Mouse (Mus musculus) G1E (cell line): ENCODE results near the gene Sox18. TPM values are rescaled to one million over a fixed set of nuclear protein-coding genes. Genes with fewer than 3 reads are reported as not detected.

Source experiments
- ATAC-seq: 2 replicates; pipeline ENCODE4 v1.8.0; 2016; ENCODE audit warnings: mild to moderate bottlenecking; ENCODE audit not compliant: insufficient number of reproducible peaks, poor library complexity, low FRiP score, severe bottlenecking; ENCODE audit errors: extremely low read depth
- DNase-seq: peaks from one replicate; pipeline ENCODE4 v3.0.0; 2012; ENCODE audit warnings: low spot score
- H3K27me3 ChIP-seq: 2 replicates; pipeline ENCODE4 v1.6.1; 2012; ENCODE audit warnings: mild to moderate bottlenecking, low read length, inconsistent platforms; ENCODE audit not compliant: insufficient read depth
- H3K36me3 ChIP-seq: replicated peaks from 2 replicates; pipeline ENCODE3; 2012; ENCODE audit warnings: mild to moderate bottlenecking, inconsistent platforms
- H3K4me1 ChIP-seq: 2 replicates; pipeline ENCODE4 v1.6.1; 2012; ENCODE audit warnings: low read depth, low read length, inconsistent platforms, mixed read lengths; ENCODE audit not compliant: insufficient read depth
- H3K4me3 ChIP-seq: 2 replicates; pipeline ENCODE4 v1.5.1; 2012; ENCODE audit warnings: low read depth, mild to moderate bottlenecking, inconsistent platforms, low read length, moderate library complexity, mixed read lengths
- H3K9me3 ChIP-seq: replicated peaks from 2 replicates; pipeline ENCODE4 v1.6.1; 2012; ENCODE audit warnings: inconsistent platforms
- CTCF ChIP-seq: IDR thresholded peaks from 2 replicates; pipeline ENCODE4 v1.5.1; 2012; ENCODE audit warnings: low read depth, low read length, inconsistent platforms, mixed read lengths
- GATA1 ChIP-seq: IDR thresholded peaks from 2 replicates; pipeline ENCODE4 v1.6.1; 2012; ENCODE audit warnings: borderline replicate concordance, low read length, inconsistent platforms, mixed read lengths
- GATA2 ChIP-seq: IDR thresholded peaks from 2 replicates; pipeline ENCODE4 v1.6.1; 2012; ENCODE audit warnings: low read depth, low read length, inconsistent platforms, borderline replicate concordance
- POLR2AphosphoS5 ChIP-seq: IDR thresholded peaks from 2 replicates; pipeline ENCODE4 v1.6.1; 2012; ENCODE audit warnings: low read depth, low read length, inconsistent platforms; ENCODE audit not compliant: insufficient replicate concordance
- TAL1 ChIP-seq: conservative IDR thresholded peaks from 2 replicates; pipeline ENCODE4 v1.6.1; 2012; ENCODE audit warnings: low read depth, low read length, inconsistent platforms, mixed read lengths
- polyA plus RNA-seq: library from polyadenylated mRNA; stranded (reverse); fragments of >175 nt; gene quantifications from 2 replicates; pipeline ENCODE4 v1.2.3, GENCODE M21; 2012
- total RNA-seq, 2 experiments: library from RNA; stranded (forward) in 1 of 2; stranded (reverse) in 1 of 2; fragments of 200-1000 nt in 1 of 2; fragments of >200 nt in 1 of 2; fragmentation: Nextera tagmentation in 1 of 2; gene quantifications; 2 replicates each; pipeline ENCODE4 v1.2.3; 2014 to 2017

Gene Sox18
- total and polyA plus RNA-seq, 3 experiments: 0.05 TPM; not detected in 2

DNA sequence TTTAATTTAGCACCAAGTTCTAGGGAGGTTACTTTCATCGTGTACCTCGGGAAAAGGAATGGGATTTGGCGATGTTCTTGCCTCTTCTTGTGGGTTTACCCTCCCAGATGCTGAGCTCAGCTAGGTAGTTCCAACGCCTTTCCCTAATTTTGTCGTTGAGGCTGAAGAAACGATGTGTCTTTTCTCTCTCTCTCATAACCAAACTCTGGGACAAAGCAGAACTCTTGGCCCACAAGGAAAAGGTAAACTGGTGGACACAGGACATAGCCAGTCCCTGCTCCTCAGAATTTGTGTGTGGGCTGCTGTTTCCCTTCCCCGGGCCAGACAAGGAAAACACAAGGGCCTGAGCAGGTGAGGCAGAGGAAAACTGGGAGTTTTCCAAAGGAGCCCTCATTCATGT is 544 bp upstream of the Sox18 start:
- Histone ChIP-seq H3K36me3 (no peaks in the 10 kb centered on the region), H3K9me3 (peaks cover 6% of the 10 kb centered on the region), H3K4me1 (peaks cover 6% of the 10 kb centered on the region), H3K27me3 (peaks cover 69% of the 10 kb centered on the region), H3K4me3 (no peak overlapping the region)
- ATAC-seq (no peak), DNase-seq (no peak)
- TF ChIP-seq TAL1: no peak
- TF ChIP-seq GATA2: no peak
- TF ChIP-seq CTCF: no peak
- no peak for TF ChIP-seq POLR2AphosphoS5
- TF ChIP-seq GATA1: no peak

DNA sequence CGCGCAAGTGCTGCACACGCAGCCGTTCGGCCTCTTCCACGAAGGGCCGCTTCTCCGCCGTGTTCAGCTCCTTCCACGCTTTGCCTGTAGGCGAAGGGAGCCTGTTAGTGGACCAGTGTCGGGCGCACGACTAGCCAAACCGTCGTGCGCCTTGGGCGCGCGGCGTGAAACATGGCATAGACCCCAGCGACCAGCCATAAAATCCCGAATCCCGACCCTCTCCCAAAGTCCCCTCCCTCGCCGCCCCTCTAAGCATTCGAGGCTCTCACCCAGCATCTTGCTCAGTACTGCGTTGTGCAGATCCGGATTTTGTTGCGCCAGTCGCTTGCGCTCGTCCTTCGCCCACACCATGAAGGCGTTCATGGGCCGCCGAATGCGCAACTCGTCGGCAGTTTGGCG is 528 bp downstream of the Sox18 start:
- Histone ChIP-seq H3K27me3 (peaks cover 68% of the 10 kb centered on the region), H3K9me3 (peaks cover 6% of the 10 kb centered on the region), H3K36me3 (no peaks in the 10 kb centered on the region), H3K4me1 (peaks cover 6% of the 10 kb centered on the region), H3K4me3 (no peak overlapping the region)
- TF ChIP-seq GATA2 (no peak), CTCF (no peak), POLR2AphosphoS5 (no peak), TAL1 (no peak), GATA1 (no peak)
- ATAC-seq (no peak), DNase-seq (no peak)

- no peaks in the 10 kb centered on the region for H3K36me3 ChIP-seq
- DNase-seq (no peak), ATAC-seq (no peak)
- H3K4me1 ChIP-seq: peaks cover 2% of the 10 kb centered on the region; the same call in 1 of the 2 replicates
- H3K9me3 ChIP-seq: peaks cover 6% of the 10 kb centered on the region
- H3K4me3 ChIP-seq: no peak overlapping the region
- H3K27me3 ChIP-seq: peaks cover 65% of the 10 kb centered on the region
- TF ChIP-seq GATA2 (no peak), POLR2AphosphoS5 (no peak), CTCF (no peak), TAL1 (no peak), GATA1 (no peak)
Observed at GRCm38 (mm10) chr2:181670285-181670912, 1.0 kb downstream of the Sox18 start.

- Histone ChIP-seq H3K27me3 (peaks cover 19% of the 10 kb centered on the region), H3K4me3 (no peak overlapping the region), H3K9me3 (no peaks in the 10 kb centered on the region), H3K4me1 (peaks cover 15% of the 10 kb centered on the region), H3K36me3 (peaks cover 12% of the 10 kb centered on the region)
- DNase-seq (no peak), ATAC-seq (0 out of 2 replicates have a peak, but pooled peaks have one; percentile 4)
- TF ChIP-seq TAL1 (no peak), POLR2AphosphoS5 (no peak), GATA2 (no peak), GATA1 (no peak), CTCF (no peak)
Observed at GRCm38 (mm10) chr2:181663298-181663630, 8.2 kb downstream of the Sox18 start.

GRCm38 (mm10) chr2:181662620-181663297 is 8.7 kb downstream of the Sox18 start:
- Histone ChIP-seq H3K27me3 (peaks cover 18% of the 10 kb centered on the region), H3K4me3 (no peak overlapping the region), H3K36me3 (peaks cover 16% of the 10 kb centered on the region), H3K9me3 (no peaks in the 10 kb centered on the region), H3K4me1 (peaks cover 15% of the 10 kb centered on the region)
- ATAC-seq (no peak), DNase-seq (no peak)
- TF ChIP-seq TAL1: no peak

GRCm38 (mm10) chr2:181659609-181660055 is 11.8 kb downstream of the Sox18 start:
- TF ChIP-seq POLR2AphosphoS5 (no peak), CTCF (peak; percentile 63)
- DNase-seq: peak; percentile 56
- H3K4me3 ChIP-seq: no peak overlapping the region
- no peaks in the 10 kb centered on the region for H3K9me3 ChIP-seq
- H3K27me3 ChIP-seq: peaks cover 11% of the 10 kb centered on the region
- ATAC-seq: peak; percentile 38
- peaks cover 47% of the 10 kb centered on the region for H3K36me3 ChIP-seq
- peaks cover 15% of the 10 kb centered on the region for H3K4me1 ChIP-seq
